Mouse (Mus musculus) heart, adult 2 months (tissue): Measurements from ENCODE around the gene C1qtnf7. TPM values are rescaled to one million over a fixed set of nuclear protein-coding genes. Genes with fewer than 3 reads are reported as not detected.

Experiments
- DNase-seq, 2 experiments: peaks; one replicate each; pipeline ENCODE4 v3.0.0; 2021
- H3K27ac ChIP-seq: fragments of 200-600 bp; 2 replicates; pipeline ENCODE4 v1.8.1; 2022
- H3K27me3 ChIP-seq: fragments of 200-500 bp; 2 replicates; pipeline ENCODE4 v1.6.1; 2012; ENCODE audit warnings: mild to moderate bottlenecking, low read length, inconsistent platforms, mixed read lengths; ENCODE audit not compliant: control insufficient read depth, insufficient read depth
- H3K36me3 ChIP-seq: fragments of 200-500 bp; 2 replicates; pipeline ENCODE4 v1.6.1; 2012; ENCODE audit warnings: low read length, inconsistent platforms; ENCODE audit not compliant: control insufficient read depth, insufficient read depth
- H3K4me1 ChIP-seq: fragments of 200-500 bp; 2 replicates; pipeline ENCODE4 v1.6.1; 2011; ENCODE audit warnings: low read length; ENCODE audit not compliant: control insufficient read depth, insufficient read depth
- H3K4me3 ChIP-seq: fragments of 200-600 bp; 2 replicates; pipeline ENCODE4 v1.8.1; 2022
- H3K79me2 ChIP-seq: fragments of 200-500 bp; replicated peaks from 2 replicates; pipeline ENCODE4 v1.6.1; 2012; ENCODE audit warnings: mild to moderate bottlenecking, inconsistent platforms, low read length, moderate library complexity, mixed read lengths; ENCODE audit not compliant: control insufficient read depth, insufficient read depth
- H3K9ac ChIP-seq: fragments of 200-500 bp; 2 replicates; pipeline ENCODE4 v1.6.1; 2012; ENCODE audit warnings: low read depth, mild to moderate bottlenecking, control low read depth, inconsistent platforms, low read length, mixed read lengths
- CTCF ChIP-seq: fragments of 200-600 bp; IDR thresholded peaks from 2 replicates; pipeline ENCODE4 v1.8.1; 2022; ENCODE audit warnings: antibody characterized with exemption, mild to moderate bottlenecking, moderate library complexity
- EP300 ChIP-seq: fragments of 200-500 bp; IDR thresholded peaks from 2 replicates; pipeline ENCODE4 v1.6.1; 2011; ENCODE audit warnings: low read depth, low read length, control low read depth; ENCODE audit not compliant: insufficient read depth
- POLR2A ChIP-seq: fragments of 200-500 bp; IDR thresholded peaks from 2 replicates; pipeline ENCODE4 v1.6.1; 2011; ENCODE audit warnings: mild to moderate bottlenecking, low read depth, low read length, control low read depth; ENCODE audit not compliant: insufficient read depth
- WGBS: fragments of 180-500 bp; shearing (Covaris S2); methylation state at CpG from one replicate; pipeline ENCODE4 v1.1.7; 2018; 5-methylcytosine and 5-hydroxymethylcytosine counted together
- intact Hi-C: fragments of 180-260 bp; cut with DNase I; formaldehyde crosslinking; loops from one replicate; pipeline ENCODE4 v1.15.1; 2025
- polyA plus RNA-seq: library from polyadenylated mRNA; depleted of rRNA; stranded (reverse); fragments of >200 nt; gene quantifications from 2 replicates; pipeline ENCODE4 v1.2.3, GENCODE M21; 2012
- total RNA-seq, 2 experiments: library from RNA; stranded (reverse); gene quantifications; 2 replicates each; pipeline ENCODE4 v1.2.3; 2021

The C1qtnf7 gene
- total and polyA plus RNA-seq, 3 experiments, result 4.6 to 5.8 (median 5.4) TPM

GRCm38 (mm10) chr5:43480786-43481185, 34.6 kb upstream of the C1qtnf7 start:
- H3K27ac ChIP-seq, result no peak overlapping the region
- no peaks in the 10 kb centered on the region for H3K27me3 ChIP-seq
- no peak overlapping the region for H3K4me3 ChIP-seq
- TF ChIP-seq POLR2A (no peak), EP300 (no peak), CTCF (no peak)
- H3K79me2 ChIP-seq, result no peaks in the 10 kb centered on the region
- WGBS, result 43% methylated on average over 2 of the region's 2 CpGs
- no peak overlapping the region for H3K9ac ChIP-seq
- intact Hi-C loops, result no loop called here
- no peak for DNase-seq
- H3K4me1 ChIP-seq, result no peaks in the 10 kb centered on the region
- H3K36me3 ChIP-seq, result no peaks in the 10 kb centered on the region

- DNase-seq, result no peak
- no peak overlapping the region for H3K4me3 ChIP-seq
- WGBS, result 69% methylated on average over 2 of the region's 2 CpGs
- TF ChIP-seq EP300 (no peak), CTCF (no peak), POLR2A (no peak)
- intact Hi-C loops, result no loop called here
- no peaks in the 10 kb centered on the region for H3K36me3 ChIP-seq
- H3K4me1 ChIP-seq, result no peaks in the 10 kb centered on the region
- H3K27me3 ChIP-seq, result no peaks in the 10 kb centered on the region
- H3K9ac ChIP-seq, result no peak overlapping the region
- no peaks in the 10 kb centered on the region for H3K79me2 ChIP-seq
- no peak overlapping the region for H3K27ac ChIP-seq
Observed at GRCm38 (mm10) chr5:43481824-43482223, 33.5 kb upstream of the C1qtnf7 start.

- TF ChIP-seq CTCF (no peak), POLR2A (no peak), EP300 (no peak)
- 91% methylated on average over 1 of the region's 1 CpGs for WGBS
- Histone ChIP-seq H3K79me2 (no peaks in the 10 kb centered on the region), H3K9ac (no peak overlapping the region), H3K27me3 (no peaks in the 10 kb centered on the region), H3K27ac (no peak overlapping the region), H3K4me1 (no peaks in the 10 kb centered on the region), H3K36me3 (no peaks in the 10 kb centered on the region), H3K4me3 (no peak overlapping the region)
- DNase-seq, result no peak
- intact Hi-C loops, result no loop called here
Observed at GRCm38 (mm10) chr5:43501887-43502286, 13.5 kb upstream of the C1qtnf7 start.

- H3K4me1 ChIP-seq, result no peaks in the 10 kb centered on the region; the same call in 1 of the 2 replicates
- DNase-seq, result no peak
- TF ChIP-seq EP300 (no peak), CTCF (no peak), POLR2A (no peak)
- H3K9ac ChIP-seq, result no peak overlapping the region
- no peak overlapping the region for H3K27ac ChIP-seq
- no peak overlapping the region for H3K4me3 ChIP-seq
- no peaks in the 10 kb centered on the region for H3K79me2 ChIP-seq
- 72% methylated on average over 2 of the region's 2 CpGs for WGBS
- no peaks in the 10 kb centered on the region for H3K36me3 ChIP-seq
- no peaks in the 10 kb centered on the region for H3K27me3 ChIP-seq
- intact Hi-C loops, result no loop called here
Observed at GRCm38 (mm10) chr5:43504243-43504786, 11.0 kb upstream of the C1qtnf7 start.

GRCm38 (mm10) chr5:43508470-43508869, 6.9 kb upstream of the C1qtnf7 start:
- TF ChIP-seq CTCF (no peak), EP300 (no peak), POLR2A (no peak)
- intact Hi-C loops, result no loop called here
- no peaks in the 10 kb centered on the region for H3K36me3 ChIP-seq
- no peaks in the 10 kb centered on the region for H3K79me2 ChIP-seq
- H3K27ac ChIP-seq, result no peak overlapping the region
- H3K4me1 ChIP-seq, result no peaks in the 10 kb centered on the region; the same call in 1 of the 2 replicates
- no peak overlapping the region for H3K4me3 ChIP-seq
- no peaks in the 10 kb centered on the region for H3K27me3 ChIP-seq
- WGBS, result 23% methylated on average over 2 of the region's 2 CpGs
- H3K9ac ChIP-seq, result no peak overlapping the region
- no peak for DNase-seq

GRCm38 (mm10) chr5:43508892-43509291, 6.4 kb upstream of the C1qtnf7 start:
- TF ChIP-seq EP300 (no peak), POLR2A (no peak), CTCF (no peak)
- Histone ChIP-seq H3K79me2 (no peaks in the 10 kb centered on the region), H3K27ac (no peak overlapping the region), H3K4me1 (no peaks in the 10 kb centered on the region; the same call in 1 of the 2 replicates), H3K27me3 (no peaks in the 10 kb centered on the region), H3K9ac (no peak overlapping the region), H3K4me3 (no peak overlapping the region), H3K36me3 (no peaks in the 10 kb centered on the region)
- DNase-seq, result no peak
- intact Hi-C loops, result no loop called here
- WGBS, result 20% methylated on average over 1 of the region's 1 CpGs
